Mouse (Mus musculus) forelimb bud, embryonic 11.5 days (tissue): Measurements from ENCODE around the gene Trim31.
A peak's percentile ranks its signal among the peaks of the same experiment; 100 is the strongest.
"Not testable (repeated sequence)": the region's sequence is repeated elsewhere in the genome, so short reads cannot be mapped to it uniquely, and the experiment has no call there.

Experiments
- DNase-seq: peaks from one replicate; pipeline ENCODE4 v3.0.0-alpha.2; 2012; ENCODE audit warnings: low read depth, low spot score

Trim31 gene

GRCm38 (mm10) chr17:36897552-36898205 lies at the start of gene Trim31:
Trim31 (plus strand) TSS chr17:36898118.
- no peak for DNase-seq

DNA sequence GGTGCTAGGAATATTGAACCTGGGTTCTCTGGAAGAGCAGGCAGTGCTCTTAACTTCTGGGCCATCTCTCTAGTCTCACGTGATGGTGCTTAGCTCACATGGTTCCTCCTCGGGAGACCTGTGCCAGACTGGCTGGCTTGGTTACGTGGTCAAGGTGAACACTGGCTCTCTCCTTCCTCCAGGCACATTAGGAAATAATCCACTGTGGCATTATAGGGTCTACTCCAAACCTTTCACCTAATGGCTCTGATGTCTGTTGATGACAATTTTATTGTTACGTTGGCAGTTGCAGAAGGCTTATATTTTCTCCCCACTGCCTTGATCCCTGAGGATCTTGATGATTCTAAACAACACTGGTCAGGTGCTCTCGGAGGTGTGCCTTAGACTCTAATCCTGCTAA lies 49.0 kb upstream of the Trim31 start:
- DNase-seq: no peak

DNA sequence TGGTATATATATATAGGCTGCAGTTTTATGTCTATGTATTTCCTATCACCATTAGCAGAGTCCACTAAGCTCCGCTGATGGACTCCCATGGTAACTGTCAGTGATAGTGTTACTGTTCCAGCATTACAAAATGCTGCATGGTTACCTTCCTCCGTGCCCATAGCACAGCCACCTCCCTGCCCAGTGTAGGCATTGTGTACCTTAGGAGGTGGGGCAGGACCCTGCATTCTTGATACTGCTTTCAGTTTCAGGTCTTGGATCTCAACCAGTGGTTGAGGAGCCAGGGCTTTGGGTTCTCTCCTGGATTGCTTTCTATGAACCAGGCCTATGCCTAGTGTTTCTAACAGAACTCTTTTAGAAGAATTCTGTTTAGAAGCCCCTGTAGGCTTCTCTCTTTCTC lies 47.9 kb upstream of the Trim31 start:
- DNase-seq: no peak

GRCm38 (mm10) chr17:36851200-36851599 lies 46.7 kb upstream of the Trim31 start:
- no peak for DNase-seq

GRCm38 (mm10) chr17:36851627-36852026 lies 46.3 kb upstream of the Trim31 start:
- DNase-seq: no peak

DNA sequence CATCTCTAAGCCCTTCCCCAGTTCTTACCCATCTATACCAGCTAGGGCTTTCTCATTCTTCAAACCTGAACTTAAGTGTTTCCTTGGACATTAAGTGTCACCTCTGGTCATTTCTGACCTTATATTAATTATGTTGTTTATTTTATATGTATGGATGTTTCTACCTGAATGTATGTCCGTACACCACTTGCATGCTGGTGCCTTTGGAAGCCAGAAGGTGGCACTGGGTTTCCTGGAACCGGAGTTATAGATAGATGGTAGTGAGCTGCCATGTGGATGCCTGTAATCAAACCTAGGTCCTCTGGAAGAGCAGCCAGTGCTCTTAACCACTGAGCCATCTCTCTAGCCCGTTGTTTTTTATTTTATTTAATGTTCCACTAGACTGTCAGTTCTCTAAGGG lies 42.4 kb upstream of the Trim31 start:
- DNase-seq: no peak

- no peak for DNase-seq
Measured at GRCm38 (mm10) chr17:36856236-36856635, 41.7 kb upstream of the Trim31 start.

DNA sequence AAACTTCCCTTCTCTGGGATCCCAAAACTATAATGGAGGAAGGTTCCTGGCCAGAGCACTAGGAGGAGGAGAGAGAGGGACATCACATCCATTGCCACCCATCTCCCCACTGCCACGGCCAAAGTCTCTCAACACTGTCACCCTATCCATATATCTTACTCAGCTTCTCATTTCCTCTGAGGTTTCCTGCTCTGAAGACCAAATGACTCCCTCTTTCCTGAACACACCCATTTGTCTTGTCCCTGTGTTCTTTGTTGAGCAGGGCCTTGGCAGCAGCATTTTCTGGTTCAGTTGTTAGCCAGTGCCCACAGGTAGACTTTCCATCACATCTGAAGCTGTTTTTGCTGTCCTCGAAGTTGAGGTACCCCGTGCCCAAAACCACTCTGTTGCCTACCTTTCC lies 39.7 kb upstream of the Trim31 start:
- DNase-seq: no peak

GRCm38 (mm10) chr17:36861680-36862079 lies 36.2 kb upstream of the Trim31 start:
- DNase-seq: no peak

- DNase-seq: no peak
Measured at GRCm38 (mm10) chr17:36866719-36867527, 31.0 kb upstream of the Trim31 start, which contains the start of gene Trim15. Trim15 (minus strand) TSS chr17:36867210.

DNA sequence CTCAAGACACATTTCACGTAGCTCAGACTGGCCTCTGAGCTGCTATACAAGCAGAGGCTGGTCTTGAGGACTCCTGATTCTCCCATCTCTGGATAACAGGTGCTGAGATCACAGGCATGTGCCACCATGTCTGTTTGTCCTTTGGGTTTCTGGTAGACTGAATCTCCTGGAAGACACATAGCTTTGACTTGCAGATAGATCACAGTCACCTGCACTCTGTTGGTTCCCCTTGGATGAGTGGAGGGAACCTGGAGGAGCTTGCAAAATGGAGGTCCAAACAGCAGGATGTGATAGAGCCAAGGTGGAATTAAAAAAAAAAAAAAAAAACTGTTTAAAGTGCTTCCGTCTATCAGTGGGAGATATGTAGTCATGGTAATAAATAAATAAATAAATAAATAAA lies 29.1 kb upstream of the Trim31 start:
- no peak for DNase-seq

- DNase-seq: no peak
Measured at GRCm38 (mm10) chr17:36869284-36869954, 28.5 kb upstream of the Trim31 start, which contains the start of gene Trim10. Trim10 (plus strand) TSS chr17:36869574.

DNA sequence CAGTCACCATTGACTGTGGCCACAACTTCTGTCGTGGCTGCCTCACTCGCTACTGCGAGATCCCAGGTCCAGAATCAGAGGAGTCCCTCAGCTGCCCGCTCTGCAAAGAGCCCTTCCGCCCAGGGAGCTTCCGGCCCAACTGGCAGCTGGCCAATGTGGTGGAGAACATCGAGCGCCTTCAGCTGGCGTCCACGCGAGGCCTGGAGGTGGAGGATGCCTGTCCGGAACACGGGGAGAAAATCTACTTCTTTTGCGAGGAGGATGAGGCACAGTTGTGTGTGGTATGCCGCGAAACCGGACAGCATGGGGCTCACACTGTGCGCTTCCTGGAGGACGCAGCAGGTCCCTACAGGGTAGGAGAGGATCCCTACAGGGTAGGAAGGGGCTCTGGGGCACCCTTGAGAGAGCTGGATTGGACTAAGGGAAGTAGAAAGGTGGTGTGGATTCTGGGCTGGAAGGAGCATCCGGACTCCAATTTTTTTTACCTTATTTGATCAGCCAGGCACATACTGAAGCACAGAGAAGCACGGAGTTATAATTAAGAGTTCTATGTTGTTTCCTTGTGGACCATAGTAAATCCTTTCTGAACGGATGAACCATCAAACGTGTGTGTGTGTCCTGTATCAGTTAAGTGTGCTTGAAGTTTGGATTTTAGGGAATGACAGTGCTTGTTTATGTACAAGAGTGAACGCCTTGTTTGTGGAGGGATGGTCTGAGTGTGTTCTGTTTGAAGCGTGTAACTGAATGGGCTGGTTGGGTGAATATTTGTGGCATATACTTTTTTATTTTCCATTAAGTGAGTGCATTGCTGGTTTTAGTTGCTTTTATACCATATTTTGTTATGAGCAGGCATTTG lies 27.7 kb upstream of the Trim31 start:
- no peak for DNase-seq

DNA sequence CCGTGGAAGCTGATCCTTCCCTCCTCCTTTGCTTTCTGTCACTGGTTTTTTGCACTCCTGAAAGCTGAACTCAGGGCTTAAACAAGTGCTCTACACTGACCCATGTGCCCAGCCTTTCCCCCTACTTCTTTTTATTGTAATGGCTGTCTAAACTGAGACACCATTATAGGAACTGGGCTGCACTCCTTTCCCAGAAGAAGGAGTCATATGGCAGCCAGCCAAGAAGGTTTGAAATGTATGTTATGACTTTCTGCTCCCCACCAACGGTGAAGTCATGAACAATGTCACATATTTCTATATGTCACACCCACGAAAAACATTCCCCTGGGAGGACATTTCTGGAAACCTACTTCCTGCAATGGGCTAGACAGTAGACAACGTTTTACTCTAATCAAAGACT lies 23.3 kb upstream of the Trim31 start:
- DNase-seq: no peak

GRCm38 (mm10) chr17:36883350-36883749 lies 14.6 kb upstream of the Trim31 start:
- DNase-seq: no peak

DNA sequence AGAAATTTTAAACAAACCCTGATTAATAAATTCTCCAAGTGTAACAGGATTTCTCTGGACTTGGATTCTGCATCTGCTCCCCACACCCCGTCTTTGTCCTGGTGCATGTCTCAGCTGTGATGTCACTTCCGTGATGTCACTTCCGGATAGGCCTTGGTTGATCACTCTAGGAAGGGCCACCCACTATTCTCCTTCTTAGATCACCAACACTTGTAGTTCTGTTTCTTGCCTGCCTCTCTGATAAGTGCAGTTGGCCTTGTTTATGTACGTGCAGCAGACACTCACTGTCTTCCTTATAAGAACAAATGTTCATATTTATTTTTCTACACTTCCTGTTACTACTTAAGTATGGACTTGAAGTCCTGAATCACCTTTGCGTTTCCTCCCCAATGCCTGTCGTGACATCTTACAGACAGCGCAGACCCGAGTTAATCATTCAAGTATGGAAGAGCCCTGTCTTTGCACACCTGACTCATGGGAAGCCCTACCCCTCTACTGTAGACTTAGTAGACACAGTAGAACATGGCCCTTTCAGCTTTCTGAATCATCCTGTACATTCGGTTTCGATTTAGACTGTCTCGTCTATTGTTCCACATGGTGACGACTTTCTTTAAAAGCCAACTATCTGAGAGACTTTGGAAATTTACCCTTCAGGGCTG lies 12.7 kb upstream of the Trim31 start:
- no peak for DNase-seq

DNA sequence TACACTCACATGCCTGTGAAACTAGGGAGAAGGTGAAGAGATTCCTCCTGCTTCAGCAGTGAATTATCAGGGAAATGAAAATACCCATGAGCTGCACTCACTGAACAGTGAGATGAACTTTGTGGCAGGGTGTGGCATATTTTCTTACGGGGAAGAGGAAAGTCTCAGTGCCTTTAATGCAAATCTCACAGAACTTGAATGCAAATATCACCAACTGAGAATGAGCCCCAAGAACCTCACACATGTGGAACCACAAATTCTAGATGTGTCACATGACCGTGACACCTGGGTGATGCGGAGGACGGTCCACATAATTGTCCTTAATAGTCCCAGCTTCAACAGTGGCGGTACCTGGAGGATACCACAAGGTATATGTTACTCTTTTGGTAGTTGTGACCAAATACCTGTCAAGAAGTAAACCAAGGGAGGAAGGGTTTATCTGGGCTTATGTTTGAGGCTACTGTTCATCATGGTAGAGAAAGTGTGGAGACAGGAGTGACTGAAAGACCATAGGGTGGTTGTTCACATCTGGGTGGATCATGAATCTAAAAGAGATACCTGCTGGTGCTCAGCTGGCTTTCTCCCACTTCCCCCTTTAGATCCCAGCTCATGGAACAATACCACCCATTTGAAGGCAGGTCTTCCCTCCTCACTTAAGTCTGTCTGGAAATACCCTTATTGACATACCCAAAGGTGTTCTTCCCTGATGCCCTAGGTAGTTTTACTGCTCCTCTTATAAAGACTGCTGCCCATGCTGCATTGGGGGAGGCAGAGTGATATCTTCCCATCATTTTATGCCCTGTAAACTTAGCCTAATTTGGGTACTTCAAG lies 7.6 kb upstream of the Trim31 start, which contains the start of gene Trim40:
Trim40 (minus strand) TSS at position 51 of the 831 bp plus-strand sequence.
- no peak for DNase-seq

DNA sequence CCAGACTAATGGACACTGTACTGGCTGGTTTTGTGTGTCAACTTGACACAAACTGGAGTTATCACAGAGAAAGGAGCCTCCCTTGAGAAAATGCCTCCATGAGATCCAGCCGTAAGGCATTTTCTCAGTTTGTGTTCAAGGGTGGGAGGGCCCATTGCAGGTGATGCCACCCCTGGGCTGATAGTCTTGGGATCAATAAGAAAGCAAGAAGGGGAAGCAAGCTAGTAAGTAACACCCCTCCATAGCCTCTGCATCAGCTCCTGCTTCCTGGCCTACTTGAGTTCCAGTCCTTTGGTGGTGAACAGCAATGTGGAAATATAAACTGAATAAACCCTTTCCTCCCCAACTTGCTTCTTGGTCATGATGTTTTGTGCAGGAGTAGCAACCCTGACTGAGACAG lies 6.4 kb upstream of the Trim31 start:
- DNase-seq: not testable (repeated sequence)

DNA sequence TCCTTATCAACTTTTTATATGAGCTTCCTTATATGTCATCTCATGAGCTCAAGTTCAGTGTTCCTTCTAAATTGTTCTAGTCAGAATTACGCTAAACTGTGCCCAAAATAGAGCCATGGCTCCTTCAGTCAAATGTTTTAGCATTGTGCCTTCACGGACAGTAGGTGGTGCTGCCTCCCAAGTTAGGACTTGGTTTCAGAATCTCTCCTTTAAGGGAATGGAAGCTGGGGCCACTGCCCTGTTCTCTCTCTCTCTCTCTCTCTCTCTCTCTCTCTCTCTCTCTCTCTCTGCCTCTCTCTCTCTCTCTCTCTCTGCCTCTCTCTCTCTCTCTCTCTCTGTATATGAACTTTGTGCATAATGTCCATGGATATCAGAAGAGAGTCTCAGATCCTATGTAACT lies 5.6 kb upstream of the Trim31 start:
- DNase-seq: peak; percentile 43

DNA sequence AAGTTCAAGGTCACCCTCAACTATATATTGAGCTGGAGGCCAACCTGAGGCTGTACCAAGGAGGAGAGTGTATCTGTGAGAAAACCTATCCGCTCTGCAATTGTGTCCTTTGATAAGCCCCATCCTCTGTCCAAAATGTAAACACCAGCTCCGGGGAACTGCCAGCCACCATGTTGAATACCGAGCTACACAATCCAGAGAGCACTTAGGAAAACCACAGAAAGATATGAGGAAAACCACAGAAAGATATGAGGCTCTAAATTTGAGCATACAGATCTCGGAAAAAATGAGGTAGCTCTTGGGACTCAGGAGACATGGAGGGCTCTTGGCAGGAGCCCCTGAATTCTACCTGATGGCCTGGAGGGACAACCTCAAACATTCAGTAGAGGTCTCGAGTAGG lies 4.5 kb upstream of the Trim31 start:
- DNase-seq: no peak
